Mouse (Mus musculus) cerebellum, adult 2 months (tissue): ENCODE measurements around the gene Slc35b1. TPM values are rescaled to one million over a fixed set of nuclear protein-coding genes. Genes with fewer than 3 reads are reported as not detected.
A peak's percentile ranks its signal among the peaks of the same experiment; 100 is the strongest.
"Not testable (repeated sequence)": the region's sequence is repeated elsewhere in the genome, so short reads cannot be mapped to it uniquely, and the experiment has no call there.

Experiments
- DNase-seq, 2 experiments: peaks; one replicate each; pipeline ENCODE4 v3.0.0; 2021
- H3K27ac ChIP-seq: fragments of 200-500 bp; 2 replicates; pipeline ENCODE4 v1.5.1; 2012; ENCODE audit warnings: low read length, control low read depth, inconsistent platforms; ENCODE audit not compliant: insufficient read depth
- H3K27me3 ChIP-seq: fragments of 200-500 bp; 2 replicates; pipeline ENCODE4 v1.6.1; 2012; ENCODE audit warnings: inconsistent platforms, mild to moderate bottlenecking, low read length, moderate library complexity; ENCODE audit not compliant: control insufficient read depth, insufficient read depth
- H3K4me1 ChIP-seq: fragments of 200-500 bp; 2 replicates; pipeline ENCODE4 v1.6.1; 2011; ENCODE audit warnings: low read length; ENCODE audit not compliant: control insufficient read depth, insufficient read depth
- H3K4me3 ChIP-seq: fragments of 200-500 bp; replicated peaks from 2 replicates; pipeline ENCODE3; 2011; ENCODE audit warnings: mild to moderate bottlenecking, low read depth, low read length, control low read depth; ENCODE audit not compliant: insufficient read depth
- CTCF ChIP-seq: fragments of 200-500 bp; IDR thresholded peaks from 2 replicates; pipeline ENCODE4 v1.5.1; 2011; ENCODE audit warnings: low read depth, mild to moderate bottlenecking, control low read depth, low read length, moderate library complexity, borderline replicate concordance; ENCODE audit not compliant: insufficient read depth
- POLR2A ChIP-seq: fragments of 200-500 bp; IDR thresholded peaks from 2 replicates; pipeline ENCODE4 v1.6.1; 2011; ENCODE audit warnings: low read length, control low read depth, borderline replicate concordance; ENCODE audit not compliant: insufficient read depth
- WGBS: fragments of 180-500 bp; shearing (Covaris S2); methylation state at CpG from one replicate; pipeline ENCODE4 v1.1.7; 2018; 5-methylcytosine and 5-hydroxymethylcytosine counted together
- polyA plus RNA-seq: library from polyadenylated mRNA; depleted of rRNA; stranded (reverse); fragments of >200 nt; gene quantifications from 2 replicates; pipeline ENCODE4 v1.2.3, GENCODE M21; 2012

Slc35b1 gene
- polyA plus RNA-seq, 1 experiment, result 88.5 TPM

GRCm38 (mm10) chr11:95402196-95402595 is 17.7 kb downstream of the Slc35b1 start:
- WGBS, result 5% methylated on average over 5 of the region's 5 CpGs
- peak overlapping the region; percentile 93 for H3K27ac ChIP-seq
- H3K4me3 ChIP-seq, result no peak overlapping the region
- no peak for TF ChIP-seq POLR2A
- TF ChIP-seq CTCF, result no peak
- H3K4me1 ChIP-seq, result peaks cover 39% of the 10 kb centered on the region
- DNase-seq, result peak; percentile 87 to 93
- H3K27me3 ChIP-seq, result no peaks in the 10 kb centered on the region

DNA sequence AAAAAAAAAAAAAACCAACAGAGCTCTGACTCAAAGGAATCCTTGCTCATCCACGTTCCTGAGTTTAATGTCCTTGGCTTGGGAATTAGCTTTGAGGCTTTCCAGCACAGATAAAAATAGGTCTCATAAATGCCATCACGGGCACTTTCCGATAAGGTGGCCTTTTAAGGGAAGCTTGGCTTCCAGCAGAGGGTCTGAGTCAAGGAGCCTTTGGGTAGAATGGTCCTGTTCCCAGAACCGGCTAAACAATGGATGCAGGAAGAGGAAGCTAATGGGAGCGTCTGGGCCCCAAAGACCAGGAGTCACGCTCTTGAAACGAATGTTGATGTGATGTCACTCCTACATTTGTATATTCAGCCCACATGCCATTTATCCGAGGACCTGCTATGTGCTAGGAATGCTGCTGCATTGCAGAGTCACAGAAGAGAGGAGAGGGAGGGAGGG is 18.2 kb downstream of the Slc35b1 start:
- Histone ChIP-seq H3K27me3 (no peaks in the 10 kb centered on the region), H3K4me3 (no peak overlapping the region), H3K27ac (peak overlapping the region; percentile 93), H3K4me1 (peaks cover 39% of the 10 kb centered on the region)
- peak; percentile 56 to 74 for DNase-seq
- TF ChIP-seq CTCF, result no peak
- TF ChIP-seq POLR2A, result no peak
- WGBS, result 13% methylated on average over 8 of the region's 8 CpGs

GRCm38 (mm10) chr11:95403382-95404340 is 19.2 kb downstream of the Slc35b1 start:
- H3K4me1 ChIP-seq, result peaks cover 32% of the 10 kb centered on the region
- peak overlapping the region; percentile 15; the same call in 1 of the 2 replicates for H3K27ac ChIP-seq
- WGBS, result 59% methylated on average over 16 of the region's 16 CpGs
- H3K4me3 ChIP-seq, result no peak overlapping the region
- TF ChIP-seq CTCF (no peak), POLR2A (no peak)
- DNase-seq, result peak in 1 of 2 experiments; percentile 56
- H3K27me3 ChIP-seq, result no peaks in the 10 kb centered on the region

GRCm38 (mm10) chr11:95405771-95406170 is 21.3 kb downstream of the Slc35b1 start:
- H3K27ac ChIP-seq, result no peak overlapping the region
- 48% methylated on average over 4 of the region's 4 CpGs for WGBS
- TF ChIP-seq POLR2A, result no peak
- TF ChIP-seq CTCF, result no peak

GRCm38 (mm10) chr11:95406398-95406797 is 21.9 kb downstream of the Slc35b1 start:
- H3K27ac ChIP-seq, H3K27me3 ChIP-seq, DNase-seq, H3K4me3 ChIP-seq: not testable (repeated sequence)
- H3K4me1 ChIP-seq, result peaks cover 23% of the 10 kb centered on the region
- 94% methylated on average over 5 of the region's 5 CpGs for WGBS

More at GRCm38 (mm10) chr11:95405771-95406170, 21.3 kb downstream of the Slc35b1 start:
- no peaks in the 10 kb centered on the region for H3K27me3 ChIP-seq
- no peak for DNase-seq
- H3K4me1 ChIP-seq, result peaks cover 23% of the 10 kb centered on the region
- no peak overlapping the region for H3K4me3 ChIP-seq

DNA sequence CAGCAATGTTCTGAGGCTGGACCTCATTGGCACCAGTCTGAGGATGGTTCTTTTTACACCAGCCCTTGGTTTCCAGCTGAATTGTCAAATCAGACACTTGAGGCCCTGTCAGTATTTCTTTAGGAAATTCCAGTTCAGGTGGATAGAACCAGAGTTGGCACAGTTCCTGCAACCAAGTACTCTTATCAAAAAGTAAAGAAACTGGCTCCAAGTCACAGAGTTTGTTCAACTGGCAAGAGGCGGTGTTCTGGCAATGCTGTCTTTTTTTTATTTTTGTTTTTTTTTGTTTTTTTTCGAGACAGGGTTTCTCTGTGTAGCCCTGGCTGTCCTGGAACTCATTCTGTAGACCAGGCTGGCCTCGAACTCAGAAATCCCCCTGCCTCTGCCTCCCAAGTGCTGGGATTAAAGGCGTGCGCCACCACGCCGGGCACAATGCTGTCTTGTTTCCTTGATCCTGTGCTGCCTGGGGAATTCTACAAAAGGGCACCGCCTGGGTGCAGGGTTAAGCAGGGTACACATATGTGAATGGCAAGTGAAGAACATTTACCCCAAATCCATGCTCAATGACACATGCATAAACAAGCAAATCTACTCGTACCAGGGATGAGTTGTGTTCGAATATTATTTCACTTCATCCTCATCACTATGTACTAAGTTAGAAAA is 25.1 kb downstream of the Slc35b1 start:
- TF ChIP-seq CTCF (no peak), POLR2A (no peak)
- no peak overlapping the region for H3K4me3 ChIP-seq
- DNase-seq, result no peak
- 0 out of 2 replicates have a peak, but pooled peaks cover under 1% of the 10 kb centered on the region for H3K4me1 ChIP-seq
- no peaks in the 10 kb centered on the region for H3K27me3 ChIP-seq
- H3K27ac ChIP-seq, result no peak overlapping the region
- 89% methylated on average over 10 of the region's 10 CpGs for WGBS

DNA sequence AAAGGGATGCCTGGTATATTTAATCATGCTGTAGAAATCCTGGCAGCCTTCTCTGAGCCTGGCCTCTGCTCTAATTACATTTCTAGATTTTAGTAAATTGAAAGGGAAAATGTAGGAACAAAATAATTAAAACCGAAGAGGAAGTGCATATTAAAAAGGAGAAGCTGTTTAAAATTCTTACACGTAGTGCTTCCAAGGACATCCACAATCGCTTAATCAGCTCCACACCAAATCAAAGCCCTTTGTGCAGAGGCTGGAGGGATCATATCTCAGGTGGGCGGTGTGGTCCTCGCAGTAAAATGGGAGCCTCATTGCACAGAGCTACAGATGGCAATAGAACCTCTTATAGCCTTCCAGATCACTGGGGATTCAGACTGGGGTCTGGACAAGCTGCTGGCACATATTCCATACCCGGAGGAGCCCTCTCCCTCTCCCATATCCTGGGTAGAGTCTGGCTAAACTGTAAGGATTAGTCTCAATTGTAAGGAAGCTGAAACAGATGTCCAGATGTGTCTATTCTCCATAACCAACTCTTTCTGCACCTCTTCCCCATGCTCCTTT is 27.0 kb downstream of the Slc35b1 start:
- H3K4me1 ChIP-seq, result peaks cover 3% of the 10 kb centered on the region; the same call in 1 of the 2 replicates
- WGBS, result 36% methylated on average over 6 of the region's 6 CpGs
- H3K27ac ChIP-seq, result no peak overlapping the region
- no peak overlapping the region for H3K4me3 ChIP-seq
- DNase-seq, result no peak
- H3K27me3 ChIP-seq, result no peaks in the 10 kb centered on the region
- TF ChIP-seq POLR2A (no peak), CTCF (no peak)
